Mouse (Mus musculus) CH12.LX (cell line): ENCODE data around the gene Fam222b. TPM values are rescaled to one million over a fixed set of nuclear protein-coding genes. Genes with fewer than 3 reads are reported as not detected.

ENCODE experiments used
- DNase-seq: peaks from one replicate; pipeline ENCODE4 v3.0.0-alpha.2; 2013; ENCODE audit errors: extremely low read depth
- H3K27ac ChIP-seq: 2 replicates; pipeline ENCODE4 v1.5.1; 2012; ENCODE audit warnings: low read depth, mild to moderate bottlenecking, control low read depth, moderate library complexity; ENCODE audit not compliant: insufficient read depth
- H3K27me3 ChIP-seq: replicated peaks from 2 replicates; pipeline ENCODE3; 2012; ENCODE audit warnings: inconsistent platforms
- H3K36me3 ChIP-seq, 2 experiments: replicated peaks in 1 of 2; 2 replicates each; pipeline versions ENCODE3 to v1.6.1; 2012; ENCODE audit warnings: inconsistent platforms in 1 of 2, low read length in 1 of 2, mild to moderate bottlenecking in 1 of 2, mixed read lengths in 1 of 2, moderate library complexity in 1 of 2; ENCODE audit not compliant: control insufficient read depth in 1 of 2, insufficient read depth in 1 of 2
- H3K4me1 ChIP-seq, 2 experiments: 2 replicates each; pipeline ENCODE4 v1.6.1; 2012; ENCODE audit warnings: inconsistent platforms in 1 of 2, moderate library complexity in 1 of 2; ENCODE audit not compliant: insufficient read depth in 2 of 2, control insufficient read depth in 1 of 2
- H3K4me2 ChIP-seq: 2 replicates; pipeline ENCODE4 v1.6.1; 2012; ENCODE audit warnings: low read depth, mild to moderate bottlenecking, control low read depth; ENCODE audit not compliant: poor library complexity, insufficient read depth, severe bottlenecking
- H3K4me3 ChIP-seq, 3 experiments: fragments of 150-350 bp in 1 of 3; sonication (generic) in 1 of 3; replicated peaks in 1 of 3; 2 replicates each; pipeline versions ENCODE3 to v1.5.1; 2011 to 2012; ENCODE audit warnings: low read depth in 2 of 3, low read length in 2 of 3, mild to moderate bottlenecking in 2 of 3, moderate library complexity in 2 of 3, control low read depth in 1 of 3, improper control_type of control experiment in 1 of 3, inconsistent platforms in 1 of 3, mixed read lengths in 1 of 3; ENCODE audit not compliant: poor library complexity in 1 of 3
- H3K79me2 ChIP-seq: replicated peaks from 2 replicates; pipeline ENCODE4 v1.6.1; 2012; ENCODE audit warnings: mild to moderate bottlenecking, moderate library complexity; ENCODE audit not compliant: control insufficient read depth, poor library complexity, insufficient read depth, severe bottlenecking; ENCODE audit errors: extremely low read depth
- H3K9ac ChIP-seq: 2 replicates; pipeline ENCODE4 v1.6.1; 2012; ENCODE audit warnings: low read depth, mild to moderate bottlenecking, control low read depth, moderate library complexity; ENCODE audit not compliant: insufficient read depth
- H3K9me3 ChIP-seq: replicated peaks from 2 replicates; pipeline ENCODE3; 2012; ENCODE audit warnings: low read length, inconsistent platforms, mixed read lengths
- BHLHE40 ChIP-seq: IDR thresholded peaks from 2 replicates; pipeline ENCODE4 v1.6.1; 2011; ENCODE audit warnings: mild to moderate bottlenecking, low read depth, low read length, improper control_type of control experiment
- CHD1 ChIP-seq: IDR thresholded peaks from 2 replicates; pipeline ENCODE4 v1.6.1; 2012; ENCODE audit warnings: low read depth, low read length, improper control_type of control experiment, inconsistent platforms
- CTCF ChIP-seq, 2 experiments: IDR thresholded peaks in 1 of 2; conservative IDR thresholded peaks in 1 of 2; 2 replicates each; pipeline ENCODE4 v1.5.1; 2011 to 2012; ENCODE audit warnings: low read depth in 2 of 2, low read length in 2 of 2, improper control_type of control experiment in 1 of 2, inconsistent platforms in 1 of 2, mild to moderate bottlenecking in 1 of 2, moderate library complexity in 1 of 2
- ELF1 ChIP-seq: IDR thresholded peaks from 2 replicates; pipeline ENCODE4 v1.6.1; 2014; ENCODE audit warnings: low read depth, mild to moderate bottlenecking, inconsistent platforms, low read length, improper control_type of control experiment
- EP300 ChIP-seq: IDR thresholded peaks from 2 replicates; pipeline ENCODE4 v1.6.1; 2011; ENCODE audit warnings: low read length, improper control_type of control experiment
- ETS1 ChIP-seq: conservative IDR thresholded peaks from 2 replicates; pipeline ENCODE4 v1.6.1; 2012; ENCODE audit warnings: low read depth, mild to moderate bottlenecking, inconsistent platforms, low read length, improper control_type of control experiment, moderate library complexity
- GABPA ChIP-seq: IDR thresholded peaks from 2 replicates; pipeline ENCODE4 v1.6.1; 2012; ENCODE audit warnings: low read depth, low read length, improper control_type of control experiment, inconsistent platforms; ENCODE audit not compliant: insufficient replicate concordance
- JUN ChIP-seq: IDR thresholded peaks from 2 replicates; pipeline ENCODE4 v1.6.1; 2011; ENCODE audit warnings: low read depth, mild to moderate bottlenecking, low read length, improper control_type of control experiment, moderate library complexity; ENCODE audit not compliant: insufficient read depth
- JUND ChIP-seq: conservative IDR thresholded peaks from 2 replicates; pipeline ENCODE4 v1.6.1; 2011; ENCODE audit warnings: low read depth, low read length, improper control_type of control experiment
- MAFK ChIP-seq: IDR thresholded peaks from 2 replicates; pipeline ENCODE4 v1.6.1; 2011; ENCODE audit warnings: low read length, improper control_type of control experiment; ENCODE audit not compliant: insufficient replicate concordance
- MAX ChIP-seq: IDR thresholded peaks from 2 replicates; pipeline ENCODE4 v1.6.1; 2011; ENCODE audit warnings: low read length, improper control_type of control experiment
- MAZ ChIP-seq: IDR thresholded peaks from 2 replicates; pipeline ENCODE4 v1.6.1; 2012; ENCODE audit warnings: low read depth, mild to moderate bottlenecking, inconsistent platforms, low read length, improper control_type of control experiment, moderate library complexity
- MEF2A ChIP-seq: IDR thresholded peaks from 2 replicates; pipeline ENCODE4 v1.6.1; 2014; ENCODE audit warnings: low read depth, mild to moderate bottlenecking, inconsistent platforms, low read length, improper control_type of control experiment, borderline replicate concordance
- MXI1 ChIP-seq: IDR thresholded peaks from 2 replicates; pipeline ENCODE4 v1.6.1; 2011; ENCODE audit warnings: mild to moderate bottlenecking, low read depth, low read length, improper control_type of control experiment
- NELFE ChIP-seq: IDR thresholded peaks from 2 replicates; pipeline ENCODE4 v1.6.1; 2011; ENCODE audit warnings: low read depth, low read length, improper control_type of control experiment
- NRF1 ChIP-seq: IDR thresholded peaks from 2 replicates; pipeline ENCODE4 v1.6.1; 2014; ENCODE audit warnings: low read depth, mild to moderate bottlenecking, inconsistent platforms, low read length, improper control_type of control experiment, moderate library complexity
- PAX5 ChIP-seq: IDR thresholded peaks from 2 replicates; pipeline ENCODE4 v1.6.1; 2012; ENCODE audit warnings: low read length, inconsistent platforms, mixed read lengths
- POLR2A ChIP-seq: IDR thresholded peaks from 2 replicates; pipeline ENCODE4 v1.6.1; 2011; ENCODE audit warnings: low read depth, mild to moderate bottlenecking, improper control_type of control experiment, low read length
- RAD21 ChIP-seq: IDR thresholded peaks from 2 replicates; pipeline ENCODE4 v1.6.1; 2011; ENCODE audit warnings: low read depth, mild to moderate bottlenecking, low read length, improper control_type of control experiment, moderate library complexity
- TCF12 ChIP-seq: IDR thresholded peaks from 2 replicates; pipeline ENCODE4 v1.6.1; 2014; ENCODE audit warnings: low read depth, mild to moderate bottlenecking, inconsistent platforms, low read length, improper control_type of control experiment
- UBTF ChIP-seq: IDR thresholded peaks from 2 replicates; pipeline ENCODE4 v1.6.1; 2012; ENCODE audit warnings: low read depth, mild to moderate bottlenecking, inconsistent platforms, low read length, improper control_type of control experiment, moderate library complexity
- USF1 ChIP-seq: IDR thresholded peaks from 2 replicates; pipeline ENCODE4 v1.6.1; 2014; ENCODE audit warnings: low read depth, mild to moderate bottlenecking, inconsistent platforms, low read length, improper control_type of control experiment
- USF2 ChIP-seq: conservative IDR thresholded peaks from 2 replicates; pipeline ENCODE4 v1.6.1; 2011; ENCODE audit warnings: low read depth, low read length, improper control_type of control experiment
- ZC3H11A ChIP-seq: IDR thresholded peaks from 2 replicates; pipeline ENCODE4 v1.6.1; 2012; ENCODE audit warnings: low read depth, mild to moderate bottlenecking, inconsistent platforms, low read length, improper control_type of control experiment
- ZKSCAN1 ChIP-seq: IDR thresholded peaks from 2 replicates; pipeline ENCODE4 v1.6.1; 2012; ENCODE audit warnings: low read depth, inconsistent platforms, low read length, improper control_type of control experiment, borderline replicate concordance
- ZMIZ1 ChIP-seq: IDR thresholded peaks from 2 replicates; pipeline ENCODE4 v1.6.1; 2012; ENCODE audit warnings: low read depth, mild to moderate bottlenecking, inconsistent platforms, low read length, improper control_type of control experiment
- dilution Hi-C: fragments of 300-500 bp; cut with MboI; formaldehyde crosslinking; loops from 2 replicates; pipeline ENCODE4 v1.14.3; 2020; ENCODE audit warnings: low sequenced_read_pairs; ENCODE audit not compliant: extremely low pct_unique_long_range_greater_than_20kb, extremely low pct_ligation_motif_present
- in situ Hi-C: fragments of 300-500 bp; cut with MboI; formaldehyde crosslinking; loops from 3 replicates; pipeline ENCODE4 v1.14.3; 2019; ENCODE audit warnings: low sequenced_read_pairs, low pct_ligation_motif_present, low pct_unique_long_range_greater_than_20kb, mixed read lengths
- polyA plus RNA-seq: library from polyadenylated mRNA; unstranded; fragments of >175 nt; gene quantifications from 2 replicates; pipeline ENCODE4 v1.2.1, GENCODE M21; 2012; ENCODE audit warnings: low read depth; ENCODE audit not compliant: insufficient read length
- total RNA-seq, 2 experiments: library from RNA; depleted of rRNA; stranded (reverse); fragments of 300-350 nt in 1 of 2; fragments of >200 nt in 1 of 2; gene quantifications; 2 replicates each; pipeline ENCODE4 v1.2.3; 2012 to 2014

Gene Fam222b
- total and polyA plus RNA-seq, 3 experiments, result 5.9 to 34.4 (median 8.7) TPM

DNA sequence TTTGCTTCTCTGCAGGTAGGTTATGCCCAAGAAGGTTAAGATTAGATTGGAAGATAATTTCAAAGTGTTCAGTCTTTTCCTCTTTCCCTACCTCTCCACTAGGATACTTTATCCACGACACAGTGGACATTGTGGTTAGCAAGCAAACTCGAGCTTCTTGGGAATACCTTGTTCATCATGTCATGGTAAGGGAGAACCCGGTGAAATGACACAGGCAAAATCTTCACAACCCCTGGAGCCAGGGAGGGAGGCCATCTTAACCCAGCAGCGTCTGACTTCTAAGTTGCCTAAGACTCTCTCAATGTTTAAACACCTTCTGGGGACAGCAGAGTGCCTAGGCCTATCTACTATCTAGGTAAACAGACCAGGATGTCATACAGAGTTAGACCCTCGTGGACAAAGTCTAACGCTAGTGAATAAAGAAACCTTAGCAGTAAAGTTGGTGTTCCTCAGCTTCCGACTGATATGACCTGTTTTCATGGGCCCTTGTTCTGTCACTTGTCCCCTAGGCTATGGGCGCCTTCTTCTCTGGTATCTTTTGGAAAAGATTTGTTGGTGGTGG, 85.1 kb downstream of the Fam222b start (continued):
- TF ChIP-seq NELFE, result 0 out of 2 replicates have a peak, but pooled peaks have one; percentile 16

GRCm38 (mm10) chr11:78180081-78180761, 85.8 kb downstream of the Fam222b start:
- Histone ChIP-seq H3K9ac (peak overlapping the region; percentile 29; the same call in 1 of the 2 replicates), H3K27me3 (no peaks in the 10 kb centered on the region), H3K4me3 (peak overlapping the region in 1 of 3 experiments; percentile 65), H3K27ac (peak overlapping the region; percentile 94), H3K79me2 (peaks cover 38% of the 10 kb centered on the region), H3K36me3 (peaks cover 26 to 40% of the 10 kb centered on the region in 2 experiments), H3K9me3 (no peaks in the 10 kb centered on the region), H3K4me2 (peak overlapping the region; percentile 59), H3K4me1 (peaks cover 13 to 53% of the 10 kb centered on the region in 2 experiments)
- TF ChIP-seq RAD21 (no peak), MAX (no peak), ZMIZ1 (peak; percentile 79; the same call in 1 of the 2 replicates), MAZ (no peak), UBTF (peak; percentile 61; the same call in 1 of the 2 replicates), ZKSCAN1 (no peak), NRF1 (no peak), USF2 (no peak), GABPA (no peak), ELF1 (0 out of 2 replicates have a peak, but pooled peaks have one; percentile 7), CTCF (conservative IDR thresholded peaks at IDR 0.05 in 1 of 2, IDR thresholded peaks at IDR 0.05 in 1 of 2; ENCODE audit: low read depth in 2 of 2, low read length in 2 of 2) (no peak), MAFK (no peak)
- in situ Hi-C loops, result no loop called here
- dilution Hi-C loops, result no loop called here
- DNase-seq, result no peak

DNA sequence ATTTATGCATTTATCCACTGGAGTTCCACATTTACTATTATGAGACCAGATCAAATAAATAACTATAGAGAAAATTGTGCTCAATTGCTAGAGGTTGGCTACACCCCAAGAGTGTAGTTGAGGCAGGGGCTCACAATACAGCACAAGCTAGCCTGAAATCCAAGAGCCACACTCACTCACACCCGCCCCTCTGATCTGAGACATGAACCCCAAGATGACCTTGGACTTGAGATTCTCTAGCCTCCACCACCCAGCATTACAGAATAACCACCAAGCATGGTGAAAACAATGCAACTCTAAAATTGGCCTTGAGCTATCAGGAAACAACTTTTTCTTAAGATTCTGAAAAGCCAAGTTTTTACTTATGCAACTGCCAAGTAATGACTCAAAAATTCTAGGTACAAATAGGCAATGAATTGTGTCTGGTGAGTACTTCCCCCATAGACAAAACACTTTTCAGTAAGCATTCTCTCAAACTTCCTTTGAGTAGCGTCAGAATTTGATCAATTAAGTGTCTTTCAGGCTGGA, 87.4 kb downstream of the Fam222b start:
- Histone ChIP-seq H3K36me3 (peaks cover 26 to 40% of the 10 kb centered on the region in 2 experiments), H3K4me1 (peaks cover 13 to 46% of the 10 kb centered on the region in 2 experiments), H3K4me3 (peak overlapping the region; percentile 70 to 96 (median 76)), H3K27ac (no peak overlapping the region), H3K27me3 (no peaks in the 10 kb centered on the region), H3K79me2 (peaks cover 38% of the 10 kb centered on the region), H3K4me2 (peak overlapping the region; percentile 95), H3K9me3 (no peaks in the 10 kb centered on the region), H3K9ac (peak overlapping the region; percentile 67)
- in situ Hi-C loops (no loop called here), dilution Hi-C loops (no loop called here)
- no peak for DNase-seq
- TF ChIP-seq EP300 (peak; percentile 33), USF1 (no peak), ETS1 (no peak), UBTF (no peak), NELFE (no peak), MXI1 (peak; percentile 47; the same call in 1 of the 2 replicates), MAX (no peak), ZMIZ1 (peak; percentile 30; the same call in 1 of the 2 replicates), CHD1 (peak; percentile 17; the same call in 1 of the 2 replicates), RAD21 (no peak), NRF1 (no peak), ZKSCAN1 (no peak), ZC3H11A (no peak), ELF1 (no peak), MEF2A (no peak), TCF12 (no peak), BHLHE40 (no peak), MAZ (no peak), JUND (no peak), JUN (no peak), POLR2A (no peak; the same call in 1 of the 2 replicates), PAX5 (no peak)
